Comparison of ENCODE assay signal across 35 mouse cellular contexts in genomic region chr8:20996776-20997175, GRCm38 (mm10). TPM values are rescaled to one million over a fixed set of nuclear protein-coding genes. Genes with fewer than 3 reads are reported as not detected.
"Had no signal": no experiment of that assay in that cellular context is flagged by ENCODE, and none has a peak within 500 bp of the region (broad histone marks: within the 10 kb centered on the region; RNA-seq: fewer than 3 reads in every experiment).

No protein-coding gene starts in this region.

- H3K27ac ChIP-seq: intestine, embryonic 15.5 days; kidney, postnatal 0 days; layer of hippocampus, adult 2 months; limb, embryonic 12.5 days; limb, embryonic 15.5 days; liver, embryonic 14.5 days; macrophage; midbrain, embryonic 12.5 days; midbrain, embryonic 15.5 days; neural tube, embryonic 13.5 days; stomach, postnatal 0 days had no signal

- H3K9me3 ChIP-seq: intestine, embryonic 15.5 days; limb, embryonic 15.5 days had no signal

- DNase-seq: kidney, adult 18-20 months; kidney, adult 9 months; kidney, postnatal 25 days; layer of hippocampus, adult 9-11 months; liver, postnatal 0 days; lung, embryonic 14.5 days; right cerebral cortex, adult 18-20 months; right cerebral cortex, postnatal 25 days; thymus, adult 2 months; thymus, postnatal 14 days; thymus, postnatal 4 days had no signal

- H3K9ac ChIP-seq: intestine, embryonic 15.5 days; limb, embryonic 12.5 days; limb, embryonic 15.5 days; liver, embryonic 14.5 days; liver, postnatal 0 days; lung, embryonic 14.5 days; midbrain, embryonic 12.5 days; midbrain, embryonic 15.5 days; neural tube, embryonic 13.5 days had no signal

- H3K4me3 ChIP-seq: intestine, embryonic 15.5 days; layer of hippocampus, adult 2 months; limb, embryonic 12.5 days; limb, embryonic 15.5 days; midbrain, embryonic 12.5 days; midbrain, embryonic 15.5 days; myocyte; neural tube, embryonic 13.5 days had no signal

- H3K36me3 ChIP-seq: intestine, embryonic 15.5 days; limb, embryonic 12.5 days; limb, embryonic 15.5 days; midbrain, embryonic 12.5 days; midbrain, embryonic 15.5 days; neural tube, embryonic 13.5 days had no signal

- H3K27me3 ChIP-seq: intestine, embryonic 15.5 days; limb, embryonic 12.5 days; limb, embryonic 15.5 days; midbrain, embryonic 12.5 days; midbrain, embryonic 15.5 days; neural tube, embryonic 13.5 days had no signal

- H3K4me2 ChIP-seq: intestine, embryonic 15.5 days; limb, embryonic 12.5 days; limb, embryonic 15.5 days; liver, embryonic 11.5 days; lung, embryonic 14.5 days; midbrain, embryonic 12.5 days; midbrain, embryonic 15.5 days; neural tube, embryonic 13.5 days had no signal

- ATAC-seq: intestine, embryonic 15.5 days; liver, postnatal 0 days; lung, postnatal 0 days; midbrain, embryonic 15.5 days had no signal

- H3K4me1 ChIP-seq: intestine, embryonic 15.5 days; limb, embryonic 12.5 days; limb, embryonic 15.5 days; midbrain, embryonic 12.5 days; midbrain, embryonic 15.5 days; neural tube, embryonic 13.5 days had no signal

RNA-seq across cellular contexts. Expression of gene Defa21, which starts 28.6 kb away (rescaled TPM):
- total RNA-seq: layer of hippocampus, adult 2 months; layer of hippocampus, postnatal 25 days; left cerebral cortex, adult 18-20 months; left cerebral cortex, postnatal 36 days; megakaryocyte-erythroid progenitor cell, adult 5-6 weeks; monocyte, adult 5-6 weeks; neutrophil, adult 5-6 weeks had no signal
- polyA plus RNA-seq: intestine, embryonic 15.5 days; kidney, postnatal 0 days; limb, embryonic 12.5 days; limb, embryonic 15.5 days; liver, embryonic 11.5 days; liver, embryonic 14.5 days; liver, postnatal 0 days; lung, embryonic 14.5 days; lung, postnatal 0 days; macrophage; midbrain, embryonic 12.5 days; midbrain, embryonic 15.5 days; myocyte; neural tube, embryonic 13.5 days; spleen, adult 2 months; stomach, embryonic 14.5 days; stomach, postnatal 0 days; thymus, adult 2 months had no signal

RNA-seq across cellular contexts. Expression of gene AY761185, which starts 52.3 kb away (rescaled TPM):
- total RNA-seq: layer of hippocampus, adult 2 months; layer of hippocampus, postnatal 25 days; left cerebral cortex, adult 18-20 months; left cerebral cortex, postnatal 36 days; megakaryocyte-erythroid progenitor cell, adult 5-6 weeks; monocyte, adult 5-6 weeks; neutrophil, adult 5-6 weeks had no signal
- polyA plus RNA-seq: intestine, embryonic 15.5 days; kidney, postnatal 0 days; large intestine, adult 2 months; limb, embryonic 12.5 days; limb, embryonic 15.5 days; liver, embryonic 11.5 days; liver, embryonic 14.5 days; liver, postnatal 0 days; lung, embryonic 14.5 days; lung, postnatal 0 days; macrophage; midbrain, embryonic 12.5 days; midbrain, embryonic 15.5 days; myocyte; neural tube, embryonic 13.5 days; small intestine, adult 2 months; spleen, adult 2 months; stomach, embryonic 14.5 days; stomach, postnatal 0 days had no signal

RNA-seq across cellular contexts. Expression of gene Defa23, which starts 58.1 kb away (rescaled TPM):
- total RNA-seq: layer of hippocampus, adult 2 months; layer of hippocampus, postnatal 25 days; left cerebral cortex, adult 18-20 months; left cerebral cortex, postnatal 36 days; megakaryocyte-erythroid progenitor cell, adult 5-6 weeks; monocyte, adult 5-6 weeks; neutrophil, adult 5-6 weeks had no signal
- polyA plus RNA-seq: intestine, embryonic 15.5 days; kidney, postnatal 0 days; limb, embryonic 12.5 days; limb, embryonic 15.5 days; liver, embryonic 11.5 days; liver, embryonic 14.5 days; liver, postnatal 0 days; lung, embryonic 14.5 days; lung, postnatal 0 days; macrophage; midbrain, embryonic 12.5 days; midbrain, embryonic 15.5 days; myocyte; neural tube, embryonic 13.5 days; spleen, adult 2 months; stomach, embryonic 14.5 days; stomach, postnatal 0 days; thymus, adult 2 months had no signal
